Mouse (Mus musculus) ES-E14 (cell line): ENCODE data around the gene Adamts17.

Experiments
- CHD2 ChIP-seq: IDR thresholded peaks from 2 replicates; pipeline ENCODE4 v1.6.1; 2014; ENCODE audit warnings: mild to moderate bottlenecking, low read depth, low read length, inconsistent platforms
- MAFK ChIP-seq: IDR thresholded peaks from 2 replicates; pipeline ENCODE4 v1.6.1; 2014; ENCODE audit warnings: mild to moderate bottlenecking, low read depth, low read length, inconsistent platforms; ENCODE audit not compliant: insufficient read depth
- ZC3H11A ChIP-seq: IDR thresholded peaks from 2 replicates; pipeline ENCODE4 v1.6.1; 2012; ENCODE audit warnings: low read depth, mild to moderate bottlenecking, inconsistent platforms, low read length, borderline replicate concordance

DNA sequence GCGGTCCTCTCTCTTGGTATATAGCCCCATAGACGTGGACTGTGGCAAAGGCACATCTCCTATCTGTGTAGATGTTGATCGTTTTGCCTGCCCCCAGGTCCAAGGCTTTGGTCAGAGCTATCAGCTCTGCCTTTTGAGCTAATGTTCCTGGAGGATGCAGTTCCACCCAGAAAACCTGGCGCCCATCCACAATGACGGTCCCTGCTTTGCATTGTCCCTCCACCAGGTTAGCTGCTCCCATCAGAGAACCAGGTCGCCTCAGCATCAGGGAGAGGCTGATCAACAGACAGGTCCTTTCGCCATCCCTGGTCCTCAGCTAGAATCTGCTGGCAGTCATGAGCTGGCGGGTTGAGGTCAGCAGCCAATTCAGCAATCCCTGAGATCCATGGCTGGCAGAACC lies 322.6 kb downstream of the Adamts17 start:
- TF ChIP-seq MAFK, result no peak
- TF ChIP-seq ZC3H11A, result no peak
- TF ChIP-seq CHD2, result no peak
